Mouse (Mus musculus) liver, adult 2 months (tissue): Measurements from ENCODE around the gene Retreg1. TPM values are rescaled to one million over a fixed set of nuclear protein-coding genes. Genes with fewer than 3 reads are reported as not detected.

Experiments
- DNase-seq: peaks from one replicate; pipeline ENCODE4 v3.0.0-alpha.2; 2011; ENCODE audit warnings: low read depth, low spot score; ENCODE audit errors: extremely low read depth
- H3K27ac ChIP-seq: fragments of 200-500 bp; replicated peaks from 2 replicates; pipeline ENCODE4 v1.5.1; 2012; ENCODE audit warnings: low read depth, mild to moderate bottlenecking, control low read depth, inconsistent platforms, low read length; ENCODE audit not compliant: insufficient read depth
- H3K27me3 ChIP-seq: fragments of 200-500 bp; 2 replicates; pipeline ENCODE4 v1.6.1; 2012; ENCODE audit warnings: mild to moderate bottlenecking, moderate library complexity, low read length, inconsistent platforms; ENCODE audit not compliant: control insufficient read depth, insufficient read depth
- H3K36me3 ChIP-seq: fragments of 200-500 bp; 2 replicates; pipeline ENCODE4 v1.6.1; 2012; ENCODE audit warnings: low read length, inconsistent platforms; ENCODE audit not compliant: control insufficient read depth, insufficient read depth
- H3K4me1 ChIP-seq: fragments of 200-500 bp; 2 replicates; pipeline ENCODE4 v1.6.1; 2011; ENCODE audit warnings: low read length; ENCODE audit not compliant: control insufficient read depth, insufficient read depth
- H3K4me3 ChIP-seq: fragments of 200-500 bp; 2 replicates; pipeline ENCODE4 v1.5.1; 2011; ENCODE audit warnings: low read depth, mild to moderate bottlenecking, control low read depth, low read length, moderate library complexity; ENCODE audit not compliant: insufficient read depth
- H3K79me2 ChIP-seq: fragments of 200-500 bp; 2 replicates; pipeline ENCODE4 v1.6.1; 2012; ENCODE audit warnings: inconsistent platforms, mild to moderate bottlenecking, low read length, moderate library complexity; ENCODE audit not compliant: control insufficient read depth, insufficient read depth
- H3K9ac ChIP-seq: fragments of 200-500 bp; 2 replicates; pipeline ENCODE4 v1.6.1; 2012; ENCODE audit warnings: low read depth, mild to moderate bottlenecking, control low read depth, inconsistent platforms, low read length
- CTCF ChIP-seq: fragments of 200-500 bp; IDR thresholded peaks from 2 replicates; pipeline ENCODE4 v1.5.1; 2011; ENCODE audit warnings: low read depth, low read length, control low read depth
- POLR2A ChIP-seq: fragments of 200-500 bp; IDR thresholded peaks from 2 replicates; pipeline ENCODE4 v1.6.1; 2011; ENCODE audit warnings: low read length, control low read depth; ENCODE audit not compliant: insufficient read depth; ENCODE audit errors: extremely low read depth
- WGBS: fragments of 180-500 bp; shearing (Covaris S2); methylation state at CpG from one replicate; pipeline ENCODE4 v1.1.7; 2018; 5-methylcytosine and 5-hydroxymethylcytosine counted together
- polyA plus RNA-seq: library from polyadenylated mRNA; depleted of rRNA; stranded (reverse); fragments of >200 nt; gene quantifications from 2 replicates; pipeline ENCODE4 v1.2.3, GENCODE M21; 2012
- total RNA-seq: library from RNA; depleted of rRNA; stranded (reverse); fragments of >200 nt; gene quantifications from 2 replicates; pipeline ENCODE4 v1.2.3, GENCODE M21; 2014

Retreg1 gene
- total and polyA plus RNA-seq, 2 experiments: 16.1 to 176 TPM

DNA sequence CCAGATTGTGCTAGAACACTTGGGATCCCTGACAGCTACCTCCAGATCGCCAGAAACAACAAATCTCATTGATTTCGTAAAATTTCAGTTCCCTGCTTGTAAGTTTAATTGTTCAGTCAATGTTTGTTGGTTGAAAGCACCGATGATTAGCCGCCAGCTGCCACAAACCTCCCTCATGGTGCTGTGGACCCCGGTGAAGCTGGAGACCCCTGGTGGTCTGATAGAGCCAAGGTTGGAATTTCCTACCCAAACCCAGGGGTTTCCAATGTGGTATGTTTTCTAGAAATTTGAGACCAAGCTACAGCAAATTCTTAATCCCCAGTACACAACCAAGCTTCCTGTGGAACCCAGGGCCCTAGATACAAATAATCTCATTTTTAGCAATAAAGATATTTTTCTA, 41.3 kb upstream of the Retreg1 start:
- Histone ChIP-seq H3K36me3 (peaks cover 73% of the 10 kb centered on the region), H3K4me1 (no peaks in the 10 kb centered on the region), H3K27me3 (no peaks in the 10 kb centered on the region), H3K9ac (no peak overlapping the region), H3K27ac (no peak overlapping the region), H3K79me2 (no peaks in the 10 kb centered on the region), H3K4me3 (no peak overlapping the region)
- TF ChIP-seq CTCF: no peak
- no peak for TF ChIP-seq POLR2A
- WGBS: 87% methylated on average over 5 of the region's 5 CpGs
- DNase-seq: no peak

DNA sequence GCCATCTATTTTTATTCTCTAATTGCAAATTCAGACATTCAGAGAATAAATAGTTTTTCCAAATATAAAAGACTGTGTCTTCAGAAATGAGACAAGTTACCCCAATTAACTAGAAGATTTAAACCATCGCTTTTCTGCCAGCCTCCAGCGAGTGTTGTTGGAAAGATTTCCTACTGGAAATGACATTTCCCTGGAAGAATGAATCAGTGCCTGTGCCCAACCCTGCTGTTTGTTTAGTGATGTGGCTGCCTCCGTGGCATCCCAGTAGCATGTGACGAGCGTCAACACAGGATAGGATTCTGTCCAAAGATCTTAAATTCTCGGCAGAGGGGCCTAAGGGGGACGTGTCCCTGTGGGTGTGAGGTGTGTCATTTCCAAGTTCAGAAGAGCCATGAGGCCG, 40.8 kb upstream of the Retreg1 start:
- Histone ChIP-seq H3K9ac (no peak overlapping the region), H3K27me3 (no peaks in the 10 kb centered on the region), H3K79me2 (no peaks in the 10 kb centered on the region), H3K27ac (no peak overlapping the region), H3K36me3 (peaks cover 73% of the 10 kb centered on the region), H3K4me3 (no peak overlapping the region), H3K4me1 (no peaks in the 10 kb centered on the region)
- 66% methylated on average over 8 of the region's 8 CpGs for WGBS
- no peak for TF ChIP-seq POLR2A
- TF ChIP-seq CTCF: no peak
- no peak for DNase-seq

DNA sequence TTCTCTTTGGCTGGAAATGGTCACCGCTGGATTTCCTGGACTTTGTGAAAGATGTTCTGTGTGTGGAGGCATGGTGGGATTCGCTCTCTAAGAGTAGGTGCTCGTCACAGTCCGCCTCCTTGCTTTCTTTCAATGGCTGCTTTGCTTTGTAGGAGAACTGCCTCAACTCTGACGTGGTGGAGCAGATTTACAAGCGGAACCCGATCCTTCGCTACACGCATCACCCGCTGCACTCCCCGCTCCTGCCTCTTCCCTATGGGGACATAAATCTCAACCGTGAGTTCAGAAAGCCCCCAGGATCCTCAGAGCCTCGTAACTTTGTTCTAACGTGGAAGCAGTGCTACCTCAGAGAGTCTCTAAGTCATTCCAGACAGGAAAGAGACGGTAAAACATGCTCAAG, 39.9 kb upstream of the Retreg1 start:
- no peak overlapping the region for H3K27ac ChIP-seq
- H3K4me3 ChIP-seq: no peak overlapping the region
- H3K9ac ChIP-seq: no peak overlapping the region
- no peaks in the 10 kb centered on the region for H3K4me1 ChIP-seq
- DNase-seq: no peak
- 97% methylated on average over 15 of the region's 15 CpGs for WGBS
- peaks cover 71% of the 10 kb centered on the region for H3K36me3 ChIP-seq
- no peaks in the 10 kb centered on the region for H3K79me2 ChIP-seq
- TF ChIP-seq CTCF (no peak), POLR2A (no peak)
- H3K27me3 ChIP-seq: no peaks in the 10 kb centered on the region

DNA sequence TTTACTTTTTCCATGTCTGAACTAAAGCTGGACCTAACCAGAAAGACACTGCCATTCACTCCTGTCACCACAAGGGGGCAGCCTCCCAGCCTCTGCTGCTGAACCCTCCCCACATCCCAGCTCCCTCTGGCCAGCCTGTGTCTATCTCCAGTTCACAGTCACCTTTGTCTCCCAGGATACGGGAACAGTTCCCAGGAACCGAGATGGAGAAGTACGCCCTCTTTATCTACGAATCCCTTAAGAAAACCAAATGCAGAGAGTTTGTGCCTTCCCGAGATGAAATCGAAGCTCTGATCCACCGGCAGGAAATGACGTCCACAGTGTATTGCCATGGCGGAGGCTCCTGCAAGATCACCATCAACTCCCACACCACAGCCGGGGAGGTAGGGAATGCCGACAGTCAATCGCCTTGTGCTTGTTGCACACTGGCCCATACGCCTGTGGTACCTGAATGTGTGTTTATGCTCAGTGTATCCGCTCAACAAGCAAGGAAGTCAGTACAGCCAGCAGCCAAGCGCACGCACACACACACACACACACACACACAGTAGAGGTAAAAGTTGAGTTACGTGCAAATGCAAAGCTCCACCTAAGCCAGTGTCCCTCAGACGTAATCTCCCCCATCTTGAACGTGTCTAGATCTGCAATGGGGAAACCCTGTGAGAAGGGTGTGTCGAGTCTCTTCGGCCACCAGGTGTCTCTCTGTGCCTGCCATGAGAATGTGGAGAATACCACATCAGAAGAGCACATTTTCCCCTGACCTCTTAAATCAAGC, 37.5 kb upstream of the Retreg1 start:
- Histone ChIP-seq H3K27ac (no peak overlapping the region), H3K4me3 (no peak overlapping the region), H3K79me2 (no peaks in the 10 kb centered on the region), H3K4me1 (no peaks in the 10 kb centered on the region), H3K36me3 (peaks cover 67% of the 10 kb centered on the region), H3K27me3 (no peaks in the 10 kb centered on the region), H3K9ac (no peak overlapping the region)
- 88% methylated on average over 21 of the region's 21 CpGs for WGBS
- DNase-seq: peak; percentile 12
- TF ChIP-seq POLR2A (no peak), CTCF (peak; percentile 91)

DNA sequence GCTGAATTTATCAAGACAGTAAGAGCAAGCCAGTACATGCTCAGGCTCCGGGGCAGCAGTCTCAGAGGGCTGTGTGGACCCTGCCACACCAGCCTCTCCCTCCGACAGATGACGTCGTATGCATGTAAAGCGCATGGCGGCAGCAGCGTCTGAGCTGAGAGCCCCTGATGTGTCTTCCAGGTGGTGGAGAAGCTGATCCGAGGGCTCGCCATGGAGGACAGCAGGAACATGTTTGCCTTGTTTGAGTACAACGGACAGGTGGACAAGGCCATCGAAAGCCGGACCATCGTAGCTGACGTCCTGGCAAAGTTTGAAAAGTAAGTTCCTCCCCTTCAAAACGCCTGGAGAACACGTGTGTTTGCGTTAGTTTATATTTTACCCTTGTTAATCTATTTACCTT, 36.6 kb upstream of the Retreg1 start:
- no peak overlapping the region for H3K27ac ChIP-seq
- H3K9ac ChIP-seq: no peak overlapping the region
- TF ChIP-seq CTCF (no peak), POLR2A (no peak)
- no peaks in the 10 kb centered on the region for H3K4me1 ChIP-seq
- peaks cover 67% of the 10 kb centered on the region for H3K36me3 ChIP-seq
- no peaks in the 10 kb centered on the region for H3K79me2 ChIP-seq
- no peaks in the 10 kb centered on the region for H3K27me3 ChIP-seq
- DNase-seq: no peak
- no peak overlapping the region for H3K4me3 ChIP-seq
- WGBS: 96% methylated on average over 17 of the region's 17 CpGs

- 96% methylated on average over 9 of the region's 9 CpGs for WGBS
- H3K79me2 ChIP-seq: no peaks in the 10 kb centered on the region
These were observed 36.1 kb upstream of the Retreg1 start for GRCm38 (mm10) chr15:25806878-25807277.

More at GRCm38 (mm10) chr15:25806878-25807277, 36.1 kb upstream of the Retreg1 start:
- Histone ChIP-seq H3K36me3 (peaks cover 66% of the 10 kb centered on the region), H3K4me1 (no peaks in the 10 kb centered on the region), H3K27ac (no peak overlapping the region), H3K27me3 (no peaks in the 10 kb centered on the region), H3K9ac (no peak overlapping the region), H3K4me3 (no peak overlapping the region)
- TF ChIP-seq CTCF (no peak), POLR2A (no peak)
- no peak for DNase-seq
